In the genomic region with DNA sequence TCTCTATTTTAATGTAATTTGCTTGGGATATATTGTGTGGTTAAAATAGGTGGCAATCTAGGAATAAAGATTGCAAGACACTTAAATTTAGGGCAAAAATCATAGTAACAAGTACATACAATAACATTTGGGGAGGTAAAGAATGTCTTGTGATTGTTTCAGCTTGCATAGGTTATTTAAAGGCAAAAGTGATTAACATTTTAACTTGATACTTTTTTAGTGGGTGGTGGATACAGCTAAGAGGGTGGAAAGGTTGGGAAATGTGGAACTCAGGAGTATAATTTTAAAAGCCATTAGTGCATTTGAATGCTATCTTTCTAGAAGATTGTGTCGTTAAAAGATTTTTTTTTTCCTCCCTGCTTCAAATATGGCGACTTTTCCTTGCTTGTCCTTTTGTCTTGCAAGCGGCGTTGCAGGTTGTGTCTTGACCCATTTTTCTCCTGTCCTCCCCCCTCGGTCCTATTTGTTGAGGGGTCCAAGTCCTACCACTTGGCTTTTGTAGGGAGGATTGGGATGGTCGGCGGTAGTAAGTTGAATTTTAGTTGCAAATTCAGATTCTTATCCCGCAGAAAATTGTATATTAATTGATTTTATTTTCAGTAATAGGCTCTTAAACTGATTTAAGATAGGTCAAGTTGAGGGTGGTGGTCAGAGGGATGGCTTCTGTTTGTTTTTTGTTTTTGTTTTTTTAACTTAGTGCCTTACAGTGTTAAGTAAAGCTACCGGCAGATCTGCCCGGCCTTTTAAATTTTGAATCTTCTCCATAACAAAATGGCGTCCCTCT, we compare ENCODE assay signal across 8 mouse cellular contexts. TPM values are rescaled to one million over a fixed set of nuclear protein-coding genes. Genes with fewer than 3 reads are reported as not detected.
A peak's percentile ranks its signal among the peaks of the same experiment; 100 is the strongest.
DNase-seq lines count a peak whose midpoint lies in the region; ATAC-seq and TF ChIP-seq lines count a peak whose summit lies in the region.

No protein-coding gene starts in this region.

- no peaks in the 10 kb centered on the region; the same call in 1 of the 2 replicates for H3K4me1 ChIP-seq in embryonic facial prominence, embryonic 11.5 days (ENCODE audit: control insufficient read depth, insufficient read depth, low read length)
- peaks cover 4% of the 10 kb centered on the region for H3K4me1 ChIP-seq in hindbrain, embryonic 11.5 days (replicated peaks; ENCODE audit: control insufficient read depth, insufficient read depth, low read length)
- H3K4me1 ChIP-seq in limb, embryonic 13.5 days: peaks cover 32% of the 10 kb centered on the region

- peak overlapping the region; percentile 97 for H3K4me2 ChIP-seq in embryonic facial prominence, embryonic 11.5 days (ENCODE audit: low read depth, low read length)
- H3K4me2 ChIP-seq in hindbrain, embryonic 11.5 days (replicated peaks; ENCODE audit: low read depth, low read length): peak overlapping the region; percentile 92
- peak overlapping the region; percentile 95 for H3K4me2 ChIP-seq in limb, embryonic 13.5 days (replicated peaks)
- peak overlapping the region; percentile 97 for H3K4me2 ChIP-seq in myocyte (ENCODE audit: low read depth)

- H3K27ac ChIP-seq in embryonic facial prominence, embryonic 11.5 days (replicated peaks; ENCODE audit: low read depth, low read length): peak overlapping the region; percentile 95
- H3K27ac ChIP-seq in hindbrain, embryonic 11.5 days (ENCODE audit: low read depth, low read length): peak overlapping the region; percentile 94
- H3K27ac ChIP-seq in limb, embryonic 13.5 days: peak overlapping the region; percentile 98

- H3K27me3 ChIP-seq in embryonic facial prominence, embryonic 11.5 days (ENCODE audit: control insufficient read depth, insufficient read depth, low read length): no peaks in the 10 kb centered on the region
- no peaks in the 10 kb centered on the region for H3K27me3 ChIP-seq in hindbrain, embryonic 11.5 days (ENCODE audit: control insufficient read depth, insufficient read depth, low read length)
- no peaks in the 10 kb centered on the region for H3K27me3 ChIP-seq in limb, embryonic 13.5 days
- H3K27me3 ChIP-seq in myocyte (ENCODE audit: control insufficient read depth, insufficient read depth, insufficient read length): no peaks in the 10 kb centered on the region

- peak; percentile 49 for TF ChIP-seq POLR2A in myocyte (IDR thresholded peaks at IDR 0.05; ENCODE audit: insufficient read length, low read depth)

- no peaks in the 10 kb centered on the region for H3K9me3 ChIP-seq in embryonic facial prominence, embryonic 11.5 days (replicated peaks; ENCODE audit: control insufficient read depth, low read length)
- no peaks in the 10 kb centered on the region for H3K9me3 ChIP-seq in hindbrain, embryonic 11.5 days (ENCODE audit: control insufficient read depth, low read length)
- no peaks in the 10 kb centered on the region for H3K9me3 ChIP-seq in limb, embryonic 13.5 days

- ATAC-seq in embryonic facial prominence, embryonic 11.5 days (replicated peaks; ENCODE audit: insufficient number of reproducible peaks, low FRiP score, low TSS enrichment, low read depth): no peak
- no peak for ATAC-seq in hindbrain, embryonic 11.5 days (ENCODE audit: low FRiP score)
- ATAC-seq in limb, embryonic 13.5 days (ENCODE audit: low FRiP score, low read depth): no peak
- ATAC-seq in megakaryocyte progenitor cell, adult 5-6 weeks (replicated peaks; ENCODE audit: poor library complexity): no peak

- peak overlapping the region; percentile 99 for H3K9ac ChIP-seq in embryonic facial prominence, embryonic 11.5 days (replicated peaks; ENCODE audit: low read length)
- H3K9ac ChIP-seq in hindbrain, embryonic 11.5 days (ENCODE audit: low read depth, low read length): peak overlapping the region; percentile 91
- H3K9ac ChIP-seq in limb, embryonic 13.5 days: peak overlapping the region; percentile 95

- H3K4me3 ChIP-seq in embryonic facial prominence, embryonic 11.5 days (ENCODE audit: low read depth, low read length): peak overlapping the region; percentile 72
- peak overlapping the region; percentile 67 for H3K4me3 ChIP-seq in hindbrain, embryonic 11.5 days (ENCODE audit: low read depth, low read length)
- H3K4me3 ChIP-seq in limb, embryonic 13.5 days: peak overlapping the region; percentile 79
- peak overlapping the region; percentile 96 for H3K4me3 ChIP-seq in myocyte

- no peaks in the 10 kb centered on the region for H3K36me3 ChIP-seq in embryonic facial prominence, embryonic 11.5 days (replicated peaks; ENCODE audit: control insufficient read depth, insufficient read depth, low read depth, low read length)
- H3K36me3 ChIP-seq in hindbrain, embryonic 11.5 days (ENCODE audit: control insufficient read depth, insufficient read depth, low read length): no peaks in the 10 kb centered on the region
- H3K36me3 ChIP-seq in limb, embryonic 13.5 days: peaks cover 24% of the 10 kb centered on the region
- peaks cover 26% of the 10 kb centered on the region for H3K36me3 ChIP-seq in myocyte (ENCODE audit: control insufficient read depth, insufficient read depth)

- 0% methylated on average over 11 of the region's 11 CpGs for WGBS in embryonic facial prominence, embryonic 11.5 days
- 0% methylated on average over 11 of the region's 11 CpGs for WGBS in hindbrain, embryonic 11.5 days
- WGBS in limb, embryonic 13.5 days: under 1% methylated on average over 11 of the region's 11 CpGs

- peak; percentile 47 to 58 for DNase-seq in cerebellum, adult 18-20 months
- no peak for DNase-seq in cerebellum, adult 11 months
- peak; percentile 75 for DNase-seq in NIH3T3 (ENCODE audit: low read depth)
- DNase-seq in embryonic facial prominence, embryonic 11.5 days (ENCODE audit: low spot score): peak; percentile 74
- DNase-seq in hindbrain, embryonic 11.5 days (ENCODE audit: low spot score): peak; percentile 76

- peaks cover 51% of the 10 kb centered on the region for H3K79me2 ChIP-seq in myocyte (ENCODE audit: control insufficient read depth, insufficient read depth)

- peak overlapping the region; percentile 92 for H3ac ChIP-seq in myocyte (ENCODE audit: control insufficient read depth, insufficient read length)

TF ChIP-seq in myocyte, 11 proteins besides CTCF, POLR2A, EP300 and RAD21:
- TF ChIP-seq CEBPB (IDR thresholded peaks at IDR 0.05; ENCODE audit: insufficient read depth, poor library complexity, severe bottlenecking): no peak
- no peak for TF ChIP-seq MYOD1 (IDR thresholded peaks at IDR 0.05; ENCODE audit: control insufficient read depth in 1 of 3, insufficient read length in 2 of 3, low read depth in 2 of 3)
- TF ChIP-seq POLR2AphosphoS2 (IDR thresholded peaks at IDR 0.05; ENCODE audit: insufficient read length, low read depth): peak; percentile 95
- no peak for TF ChIP-seq REST (IDR thresholded peaks at IDR 0.05; ENCODE audit: insufficient read depth, insufficient read length)
- TF ChIP-seq TCF12 (IDR thresholded peaks at IDR 0.05; ENCODE audit: insufficient read depth, poor library complexity, severe bottlenecking): no peak
- TF ChIP-seq SRF (IDR thresholded peaks at IDR 0.05; ENCODE audit: control insufficient read depth, insufficient read length, low read depth): no peak
- TF ChIP-seq MYOG (IDR thresholded peaks at IDR 0.05; ENCODE audit: control insufficient read depth in 1 of 3, insufficient read depth in 1 of 3, insufficient read length in 2 of 3, low read depth in 2 of 3): no peak

RNA-seq across cellular contexts. Expression of a gene that starts 2.2 kb away (rescaled TPM):
- polyA plus RNA-seq in embryonic facial prominence, embryonic 11.5 days (2014; fragmentation: Nextera tagmentation; extraction: Ambion mirVana): 38.1 and 38.2 TPM in 2 replicates
- polyA plus RNA-seq in hindbrain, embryonic 11.5 days (2014; fragmentation: Nextera tagmentation; extraction: Ambion mirVana): 42.6 and 49.8 TPM in 2 replicates
- polyA plus RNA-seq in limb, embryonic 13.5 days (2015; fragmentation: Nextera tagmentation; extraction: Ambion mirVana): 42.4 and 43.7 TPM in 2 replicates
- polyA plus RNA-seq in myocyte (2012; fragmentation: generic; extraction: Trizol): 32.9 TPM
- 75.7 and 80.1 TPM in 2 replicates for total RNA-seq in megakaryocyte progenitor cell, adult 5-6 weeks (2015)
- total RNA-seq in megakaryocyte progenitor cell, adult 5-6 weeks (2017): 121 and 126 TPM in 2 replicates

RNA-seq across cellular contexts. Expression of a gene that starts 2.3 kb away (rescaled TPM):
- polyA plus RNA-seq in embryonic facial prominence, embryonic 11.5 days (2014; fragmentation: Nextera tagmentation; extraction: Ambion mirVana): 69.5 and 72.0 TPM in 2 replicates
- polyA plus RNA-seq in hindbrain, embryonic 11.5 days (2014; fragmentation: Nextera tagmentation; extraction: Ambion mirVana): 67.4 and 68.4 TPM in 2 replicates
- 67.1 and 67.5 TPM in 2 replicates for polyA plus RNA-seq in limb, embryonic 13.5 days (2015; fragmentation: Nextera tagmentation; extraction: Ambion mirVana)
- polyA plus RNA-seq in myocyte (2012; fragmentation: generic; extraction: Trizol): 104 TPM
- total RNA-seq in megakaryocyte progenitor cell, adult 5-6 weeks (2015): 96.2 and 142 TPM in 2 replicates
- total RNA-seq in megakaryocyte progenitor cell, adult 5-6 weeks (2017): 68.3 and 76.4 TPM in 2 replicates

RNA-seq across cellular contexts. Expression of a gene that starts 8.6 kb away (rescaled TPM):
- polyA plus RNA-seq in embryonic facial prominence, embryonic 11.5 days (2014; fragmentation: Nextera tagmentation; extraction: Ambion mirVana): 101 and 108 TPM in 2 replicates
- 200 and 243 TPM in 2 replicates for polyA plus RNA-seq in hindbrain, embryonic 11.5 days (2014; fragmentation: Nextera tagmentation; extraction: Ambion mirVana)
- polyA plus RNA-seq in limb, embryonic 13.5 days (2015; fragmentation: Nextera tagmentation; extraction: Ambion mirVana): 128 and 139 TPM in 2 replicates
- 23.1 TPM for polyA plus RNA-seq in myocyte (2012; fragmentation: generic; extraction: Trizol)
- total RNA-seq in megakaryocyte progenitor cell, adult 5-6 weeks (2015): 6.0 and 8.8 TPM in 2 replicates
- total RNA-seq in megakaryocyte progenitor cell, adult 5-6 weeks (2017): 4.6 and 10.7 TPM in 2 replicates

RNA-seq across cellular contexts. Expression of a gene that starts 21.2 kb away (rescaled TPM):
- 21.2 and 25.6 TPM in 2 replicates for polyA plus RNA-seq in embryonic facial prominence, embryonic 11.5 days (2014; fragmentation: Nextera tagmentation; extraction: Ambion mirVana)
- polyA plus RNA-seq in hindbrain, embryonic 11.5 days (2014; fragmentation: Nextera tagmentation; extraction: Ambion mirVana): 23.6 and 25.2 TPM in 2 replicates
- 21.9 and 25.0 TPM in 2 replicates for polyA plus RNA-seq in limb, embryonic 13.5 days (2015; fragmentation: Nextera tagmentation; extraction: Ambion mirVana)
- 33.7 TPM for polyA plus RNA-seq in myocyte (2012; fragmentation: generic; extraction: Trizol)
- total RNA-seq in megakaryocyte progenitor cell, adult 5-6 weeks (2015): 38.8 and 51.8 TPM in 2 replicates
- total RNA-seq in megakaryocyte progenitor cell, adult 5-6 weeks (2017): 4.5 and 7.5 TPM in 2 replicates

RNA-seq across cellular contexts. Expression of a gene that starts 38.8 kb away (rescaled TPM):
- polyA plus RNA-seq in embryonic facial prominence, embryonic 11.5 days (2014; fragmentation: Nextera tagmentation; extraction: Ambion mirVana): 38.6 and 47.2 TPM in 2 replicates
- 33.5 and 39.8 TPM in 2 replicates for polyA plus RNA-seq in hindbrain, embryonic 11.5 days (2014; fragmentation: Nextera tagmentation; extraction: Ambion mirVana)
- polyA plus RNA-seq in limb, embryonic 13.5 days (2015; fragmentation: Nextera tagmentation; extraction: Ambion mirVana): 41.8 and 42.5 TPM in 2 replicates
- 29.4 TPM for polyA plus RNA-seq in myocyte (2012; fragmentation: generic; extraction: Trizol)
- total RNA-seq in megakaryocyte progenitor cell, adult 5-6 weeks (2015): 100 and 110 TPM in 2 replicates
- 78.2 and 82.0 TPM in 2 replicates for total RNA-seq in megakaryocyte progenitor cell, adult 5-6 weeks (2017)
